In the genomic region with DNA sequence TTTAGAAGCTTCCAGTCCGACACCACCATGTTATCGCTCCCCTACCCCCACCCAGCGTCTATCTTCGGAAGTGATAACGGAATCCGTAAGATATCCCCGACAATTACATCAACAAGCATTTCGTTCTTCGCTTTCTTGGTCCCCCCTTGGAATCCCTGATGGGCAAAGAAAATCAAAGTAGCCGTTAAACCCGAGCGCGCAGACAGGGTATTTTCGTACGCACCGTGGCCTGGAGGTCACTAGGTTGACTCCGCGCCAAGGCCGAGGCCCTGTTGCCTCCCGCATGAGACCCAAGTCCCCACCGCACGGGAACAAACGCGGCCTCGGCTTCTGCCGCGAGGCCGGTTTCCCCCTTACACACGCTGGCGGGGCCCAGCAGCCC, we compare ENCODE assay signal across 8 mouse cellular contexts. TPM values are rescaled to one million over a fixed set of nuclear protein-coding genes. Genes with fewer than 3 reads are reported as not detected.
DNase-seq lines count a peak whose midpoint lies in the region; ATAC-seq lines count a peak whose summit lies in the region.

No protein-coding gene starts in this region.

- under 1% methylated on average over 30 of the region's 30 CpGs for WGBS in heart, embryonic 11.5 days (ENCODE audit: insufficient replicate concordance)
- WGBS in hindbrain, embryonic 12.5 days, result under 1% methylated on average over 30 of the region's 30 CpGs

- H3K36me3 ChIP-seq in heart, embryonic 11.5 days (ENCODE audit: control insufficient read depth, insufficient read depth, low read length), result peaks cover 3% of the 10 kb centered on the region; the same call in 1 of the 2 replicates
- peaks cover 9% of the 10 kb centered on the region; the same call in 1 of the 2 replicates for H3K36me3 ChIP-seq in hindbrain, embryonic 12.5 days

- peak; percentile 20; the same call in 1 of the 2 replicates for ATAC-seq in heart, embryonic 11.5 days (replicated peaks; ENCODE audit: insufficient number of reproducible peaks, low FRiP score, low TSS enrichment)
- ATAC-seq in hindbrain, embryonic 12.5 days (ENCODE audit: low FRiP score), result peak; percentile 57
- peak; percentile 36 for ATAC-seq in megakaryocyte, adult 5-6 weeks (ENCODE audit: poor library complexity, severe bottlenecking)

- H3K27me3 ChIP-seq in heart, embryonic 11.5 days (ENCODE audit: control insufficient read depth, insufficient read depth, low read length), result no peaks in the 10 kb centered on the region
- no peaks in the 10 kb centered on the region for H3K27me3 ChIP-seq in hindbrain, embryonic 12.5 days

- H3K4me1 ChIP-seq in heart, embryonic 11.5 days (ENCODE audit: control insufficient read depth, insufficient read depth, low read length), result peaks cover 5% of the 10 kb centered on the region; the same call in 1 of the 2 replicates
- H3K4me1 ChIP-seq in brown adipose tissue, adult 24 weeks (ENCODE audit: control insufficient read depth, insufficient read depth, insufficient read length, low read length), result peaks cover 10% of the 10 kb centered on the region
- peaks cover 26% of the 10 kb centered on the region for H3K4me1 ChIP-seq in hindbrain, embryonic 12.5 days

- peak overlapping the region; percentile 96 for H3K4me3 ChIP-seq in heart, embryonic 11.5 days (ENCODE audit: low read depth, low read length)
- peak overlapping the region; percentile 88 for H3K4me3 ChIP-seq in brown adipose tissue, adult 24 weeks (ENCODE audit: insufficient read depth, low read depth, low read length)
- H3K4me3 ChIP-seq in hindbrain, embryonic 12.5 days, result peak overlapping the region; percentile 91

- no peak for DNase-seq in heart, postnatal 25 days (ENCODE audit: low spot score)
- DNase-seq in A20 (ENCODE audit: low read depth, low spot score), result peak; percentile 33
- DNase-seq in layer of hippocampus, adult 11-12 months (ENCODE audit: low spot score), result no peak
- no peak for DNase-seq in layer of hippocampus, postnatal 36 days

- intact Hi-C loops in heart, postnatal 25 days (cut with DNase I), result loop anchor here (5.0 kb wide), 1 partner anchor 81 kb away; the partner anchor contains the start of gene Zfp219

- no peaks in the 10 kb centered on the region for H3K9me3 ChIP-seq in heart, embryonic 11.5 days (replicated peaks; ENCODE audit: control insufficient read depth, low read length)
- H3K9me3 ChIP-seq in hindbrain, embryonic 12.5 days (replicated peaks), result no peaks in the 10 kb centered on the region

- peak overlapping the region; percentile 98 for H3K27ac ChIP-seq in heart, embryonic 11.5 days (ENCODE audit: low read depth, low read length)
- peak overlapping the region; percentile 86 for H3K27ac ChIP-seq in brown adipose tissue, adult 24 weeks (replicated peaks; ENCODE audit: low read depth, low read length)
- H3K27ac ChIP-seq in hindbrain, embryonic 12.5 days, result peak overlapping the region; percentile 96

- peak overlapping the region; percentile 100 for H3K9ac ChIP-seq in heart, embryonic 11.5 days (ENCODE audit: low read depth, low read length)
- H3K9ac ChIP-seq in hindbrain, embryonic 12.5 days, result peak overlapping the region; percentile 96

- H3K4me2 ChIP-seq in heart, embryonic 11.5 days, result peak overlapping the region; percentile 66
- peak overlapping the region; percentile 77 for H3K4me2 ChIP-seq in hindbrain, embryonic 12.5 days (replicated peaks)

RNA-seq across cellular contexts. Expression of gene Hnrnpc, which starts 0.4 kb away (rescaled TPM):
- 456 and 484 TPM in 2 replicates for polyA plus RNA-seq in heart, embryonic 11.5 days (2014; fragmentation: Nextera tagmentation; extraction: Ambion mirVana)
- total RNA-seq in heart, postnatal 25 days (2021), result 100 to 1,000 TPM; 132 to 147 TPM
- polyA plus RNA-seq in brown adipose tissue, adult 24 weeks (2012; ENCODE audit: insufficient read depth, insufficient read length, missing spikeins), result 127 and 150 TPM in 2 replicates
- polyA plus RNA-seq in hindbrain, embryonic 12.5 days (2016; fragmentation: Nextera tagmentation; extraction: Ambion mirVana), result 726 and 727 TPM in 2 replicates
- 221 and 239 TPM in 2 replicates for total RNA-seq in megakaryocyte, adult 5-6 weeks (2015)
- 322 and 343 TPM in 2 replicates for total RNA-seq in megakaryocyte, adult 5-6 weeks (2017)
- 100 to 1,000 TPM; 279 to 281 TPM for total RNA-seq in layer of hippocampus, postnatal 36 days (2021)

RNA-seq across cellular contexts. Expression of gene Rpgrip1, which starts 7.0 kb away (rescaled TPM):
- polyA plus RNA-seq in heart, embryonic 11.5 days (2014; fragmentation: Nextera tagmentation; extraction: Ambion mirVana), result 46.5 and 49.7 TPM in 2 replicates
- total RNA-seq in heart, postnatal 25 days (2021), result not detected
- polyA plus RNA-seq in brown adipose tissue, adult 24 weeks (2012; ENCODE audit: insufficient read depth, insufficient read length, missing spikeins), result 0.95 and 1.1 TPM in 2 replicates
- polyA plus RNA-seq in hindbrain, embryonic 12.5 days (2016; fragmentation: Nextera tagmentation; extraction: Ambion mirVana), result 53.6 and 58.4 TPM in 2 replicates
- total RNA-seq in megakaryocyte, adult 5-6 weeks (2015), result 2.9 and 3.6 TPM in 2 replicates
- 2.7 TPM in 2 replicates for total RNA-seq in megakaryocyte, adult 5-6 weeks (2017)
- 1 to 10 TPM; 1.1 to 2.3 TPM for total RNA-seq in layer of hippocampus, postnatal 36 days (2021)
